Comparison of ENCODE assay signal across 23 mouse cellular contexts in genomic region chr16:55547095-55547494, GRCm38 (mm10).
A peak's percentile ranks its signal among the peaks of the same experiment; 100 is the strongest.
DNase-seq lines count a peak whose midpoint lies in the region; ATAC-seq and TF ChIP-seq lines count a peak whose summit lies in the region.
"Had no signal": no experiment of that assay in that cellular context is flagged by ENCODE, and none has a peak within 500 bp of the region (broad histone marks: within the 10 kb centered on the region; RNA-seq: fewer than 3 reads in every experiment).

No protein-coding gene starts in this region.

- WGBS in forebrain, embryonic 12.5 days, result 94% methylated on average over 2 of the region's 2 CpGs

- DNase-seq in 416B (ENCODE audit: low read depth), result peak; percentile 91
- DNase-seq in CH12.LX (ENCODE audit: extremely low read depth), result no peak
- DNase-seq in heart, postnatal 4 days, result no peak
- no peak for DNase-seq in heart, adult 18-20 months
- DNase-seq: adrenal gland, adult 2 months; adrenal gland, postnatal 10 days; adrenal gland, postnatal 25 days; cerebellum, adult 11 months; cerebellum, adult 18-20 months; cerebellum, adult 8-10 months; cerebellum, adult 9-11 months; cerebellum, postnatal 14 days; cerebellum, postnatal 36 days; embryo, embryonic 11 days; forebrain, postnatal 0 days had no signal

- dilution Hi-C loops in CH12.LX (cut with MboI; ENCODE audit: extremely low pct_ligation_motif_present, extremely low pct_unique_long_range_greater_than_20kb, low sequenced_read_pairs), result no loop called here

- peak; percentile 41; the same call in 1 of the 2 replicates for TF ChIP-seq EP300 in CH12.LX (IDR thresholded peaks at IDR 0.05; ENCODE audit: low read length)

- H3K9ac ChIP-seq in CH12.LX (ENCODE audit: insufficient read depth, low read depth), result no peak overlapping the region
- no peak overlapping the region for H3K9ac ChIP-seq in forebrain, embryonic 12.5 days
- H3K9ac ChIP-seq: embryonic facial prominence, embryonic 13.5 days; embryonic facial prominence, embryonic 15.5 days; forebrain, embryonic 13.5 days; forebrain, embryonic 15.5 days; forebrain, postnatal 0 days had no signal

- peaks cover 0 to 3% of the 10 kb centered on the region in 2 experiments; a peak in 1 of 4 replicates for H3K4me1 ChIP-seq in CH12.LX (ENCODE audit: control insufficient read depth in 1 of 2, insufficient read depth in 2 of 2)
- peaks cover 7% of the 10 kb centered on the region for H3K4me1 ChIP-seq in forebrain, embryonic 12.5 days
- H3K4me1 ChIP-seq: embryonic facial prominence, embryonic 13.5 days; embryonic facial prominence, embryonic 15.5 days had no signal

- TF ChIP-seq POLR2A in CH12.LX (IDR thresholded peaks at IDR 0.05; ENCODE audit: low read depth, low read length), result no peak

- no peak overlapping the region for H3K4me2 ChIP-seq in CH12.LX (ENCODE audit: insufficient read depth, low read depth, poor library complexity, severe bottlenecking)
- no peak overlapping the region for H3K4me2 ChIP-seq in forebrain, embryonic 12.5 days
- H3K4me2 ChIP-seq: embryonic facial prominence, embryonic 13.5 days; embryonic facial prominence, embryonic 15.5 days; forebrain, embryonic 13.5 days; forebrain, embryonic 15.5 days had no signal

- ATAC-seq in forebrain, embryonic 12.5 days (ENCODE audit: low FRiP score), result no peak
- ATAC-seq: CD4-positive, CD25-positive, alpha-beta regulatory T cell, adult 4 months; forebrain, embryonic 13.5 days; forebrain, embryonic 15.5 days; forebrain, postnatal 0 days had no signal

- no peak for TF ChIP-seq RAD21 in CH12.LX (IDR thresholded peaks at IDR 0.05; ENCODE audit: low read depth, low read length)

- no peaks in the 10 kb centered on the region for H3K27me3 ChIP-seq in CH12.LX (replicated peaks)
- H3K27me3 ChIP-seq in forebrain, embryonic 12.5 days, result no peaks in the 10 kb centered on the region
- H3K27me3 ChIP-seq: embryonic facial prominence, embryonic 13.5 days; embryonic facial prominence, embryonic 15.5 days; forebrain, embryonic 13.5 days; forebrain, embryonic 15.5 days had no signal

- no peak overlapping the region for H3K27ac ChIP-seq in CH12.LX (ENCODE audit: insufficient read depth, low read depth)
- H3K27ac ChIP-seq in forebrain, embryonic 12.5 days, result no peak overlapping the region
- H3K27ac ChIP-seq: embryonic facial prominence, embryonic 13.5 days; embryonic facial prominence, embryonic 15.5 days; forebrain, embryonic 10.5 days; forebrain, embryonic 13.5 days; forebrain, embryonic 15.5 days had no signal

- no peaks in the 10 kb centered on the region for H3K9me3 ChIP-seq in CH12.LX (replicated peaks; ENCODE audit: low read length)
- no peaks in the 10 kb centered on the region for H3K9me3 ChIP-seq in forebrain, embryonic 12.5 days
- H3K9me3 ChIP-seq: embryonic facial prominence, embryonic 13.5 days; embryonic facial prominence, embryonic 15.5 days; forebrain, embryonic 10.5 days; forebrain, embryonic 13.5 days; forebrain, embryonic 15.5 days had no signal

- H3K36me3 ChIP-seq in CH12.LX (replicated peaks in 1 of 2; ENCODE audit: control insufficient read depth in 1 of 2, insufficient read depth in 1 of 2, low read length in 1 of 2), result no peaks in the 10 kb centered on the region
- no peaks in the 10 kb centered on the region for H3K36me3 ChIP-seq in forebrain, embryonic 12.5 days (replicated peaks)
- H3K36me3 ChIP-seq: embryonic facial prominence, embryonic 13.5 days; embryonic facial prominence, embryonic 15.5 days; forebrain, embryonic 10.5 days; forebrain, embryonic 15.5 days had no signal

- no peaks in the 10 kb centered on the region for H3K79me2 ChIP-seq in CH12.LX (replicated peaks; ENCODE audit: control insufficient read depth, extremely low read depth, insufficient read depth, poor library complexity, severe bottlenecking)

- H3K4me3 ChIP-seq in CH12.LX (replicated peaks in 1 of 3; ENCODE audit: low read depth in 2 of 3, low read length in 2 of 3, poor library complexity in 1 of 3), result no peak overlapping the region
- H3K4me3 ChIP-seq in forebrain, embryonic 12.5 days (replicated peaks), result no peak overlapping the region
- H3K4me3 ChIP-seq: embryonic facial prominence, embryonic 13.5 days; embryonic facial prominence, embryonic 15.5 days; erythroblast, embryonic 14.5 days; forebrain, embryonic 10.5 days; forebrain, embryonic 13.5 days; forebrain, embryonic 15.5 days had no signal

- in situ Hi-C loops in CH12.LX (cut with MboI; ENCODE audit: low pct_ligation_motif_present, low pct_unique_long_range_greater_than_20kb, low sequenced_read_pairs), result no loop called here

- TF ChIP-seq CTCF in CH12.LX (conservative IDR thresholded peaks at IDR 0.05 in 1 of 2, IDR thresholded peaks at IDR 0.05 in 1 of 2; ENCODE audit: low read depth in 2 of 2, low read length in 2 of 2), result no peak

TF ChIP-seq in CH12.LX, 34 proteins besides CTCF, POLR2A, EP300 and RAD21:
- TF ChIP-seq USF2 (conservative IDR thresholded peaks at IDR 0.05; ENCODE audit: low read depth, low read length), result no peak
- 0 out of 2 replicates have a peak, but pooled peaks have one; percentile 16 for TF ChIP-seq BHLHE40 (IDR thresholded peaks at IDR 0.05; ENCODE audit: low read depth, low read length)
- peak; percentile 50; the same call in 1 of the 2 replicates for TF ChIP-seq MYC (IDR thresholded peaks at IDR 0.05; ENCODE audit: low read depth, low read length)
- TF ChIP-seq ZC3H11A (IDR thresholded peaks at IDR 0.05; ENCODE audit: low read depth, low read length), result no peak
- 0 out of 2 replicates have a peak, but pooled peaks have one; percentile 30 for TF ChIP-seq IRF4 (IDR thresholded peaks at IDR 0.05; ENCODE audit: low read depth, low read length)
- TF ChIP-seq UBTF (IDR thresholded peaks at IDR 0.05; ENCODE audit: low read depth, low read length), result no peak
- no peak for TF ChIP-seq MEF2A (IDR thresholded peaks at IDR 0.05; ENCODE audit: borderline replicate concordance, low read depth, low read length)
- no peak for TF ChIP-seq MXI1 (IDR thresholded peaks at IDR 0.05; ENCODE audit: low read depth, low read length)
- TF ChIP-seq E2F4 (IDR thresholded peaks at IDR 0.05; ENCODE audit: insufficient replicate concordance, low read depth, low read length), result no peak
- TF ChIP-seq MAX (IDR thresholded peaks at IDR 0.05; ENCODE audit: low read length), result peak; percentile 20; the same call in 1 of the 2 replicates
